Mouse (Mus musculus): ENCODE measurements around the gene 1700069L16Rik.

The 1700069L16Rik gene

GRCm38 (mm10) chr5:113687514-113687913, 37.1 kb downstream of the 1700069L16Rik start:
- no peak for DNase-seq (ENCODE audit: low read depth)

- peak; percentile 53 for DNase-seq (ENCODE audit: low read depth)
These were observed 39.1 kb downstream of the 1700069L16Rik start for GRCm38 (mm10) chr5:113685471-113685870.

GRCm38 (mm10) chr5:113683246-113683645, 41.3 kb downstream of the 1700069L16Rik start:
- no peak for DNase-seq (ENCODE audit: low read depth)

GRCm38 (mm10) chr5:113682472-113682871, 42.1 kb downstream of the 1700069L16Rik start:
- no peak for DNase-seq (ENCODE audit: low read depth)

GRCm38 (mm10) chr5:113681219-113681618, 43.4 kb downstream of the 1700069L16Rik start:
- no peak for DNase-seq (ENCODE audit: low read depth)

- no peak for DNase-seq (ENCODE audit: low read depth)
These were observed 45.1 kb downstream of the 1700069L16Rik start for GRCm38 (mm10) chr5:113679509-113679908.

GRCm38 (mm10) chr5:113678743-113679452, 45.7 kb downstream of the 1700069L16Rik start:
- DNase-seq (ENCODE audit: low read depth) = no peak

GRCm38 (mm10) chr5:113677541-113677940, 47.0 kb downstream of the 1700069L16Rik start:
- DNase-seq (ENCODE audit: low read depth) = no peak

- no peak for DNase-seq (ENCODE audit: low read depth)
These were observed 49.7 kb downstream of the 1700069L16Rik start for GRCm38 (mm10) chr5:113674851-113675250.

GRCm38 (mm10) chr5:113672456-113672855, 52.1 kb downstream of the 1700069L16Rik start:
- DNase-seq (ENCODE audit: low read depth) = peak; percentile 39

- no peak for DNase-seq (ENCODE audit: low read depth)
These were observed 54.0 kb downstream of the 1700069L16Rik start for GRCm38 (mm10) chr5:113670597-113670996.

GRCm38 (mm10) chr5:113670110-113670509, 54.5 kb downstream of the 1700069L16Rik start:
- no peak for DNase-seq (ENCODE audit: low read depth)

GRCm38 (mm10) chr5:113664629-113665195, 59.9 kb downstream of the 1700069L16Rik start:
- DNase-seq (ENCODE audit: low read depth) = no peak

GRCm38 (mm10) chr5:113664127-113664526, 60.4 kb downstream of the 1700069L16Rik start:
- DNase-seq (ENCODE audit: low read depth) = peak; percentile 46

GRCm38 (mm10) chr5:113660872-113661271, 63.7 kb downstream of the 1700069L16Rik start:
- peak; percentile 91 for DNase-seq (ENCODE audit: low read depth)

GRCm38 (mm10) chr5:113654821-113655220, 69.8 kb downstream of the 1700069L16Rik start:
- peak; percentile 94 for DNase-seq (ENCODE audit: low read depth)

GRCm38 (mm10) chr5:113654206-113654605, 70.4 kb downstream of the 1700069L16Rik start:
- DNase-seq (ENCODE audit: low read depth) = no peak

GRCm38 (mm10) chr5:113652215-113652614, 72.4 kb downstream of the 1700069L16Rik start:
- DNase-seq (ENCODE audit: low read depth) = no peak

- peak; percentile 41 for DNase-seq (ENCODE audit: low read depth)
These were observed 74.3 kb downstream of the 1700069L16Rik start, which contains the start of gene Cmklr1 for GRCm38 (mm10) chr5:113650035-113650865. Gene Cmklr1, minus strand, starts transcription at chr5:113650426.

GRCm38 (mm10) chr5:113648647-113649211, 75.8 kb downstream of the 1700069L16Rik start:
- no peak for DNase-seq (ENCODE audit: low read depth)

- no peak for DNase-seq (ENCODE audit: low read depth)
These were observed 77.4 kb downstream of the 1700069L16Rik start for GRCm38 (mm10) chr5:113647141-113647540.

GRCm38 (mm10) chr5:113644520-113644919, 80.1 kb downstream of the 1700069L16Rik start:
- no peak for DNase-seq (ENCODE audit: low read depth)

Measured in fibroblast of lung, adult 2 months (primary cell).